Mouse (Mus musculus) liver, postnatal 0 days (tissue): ENCODE results near the gene Ccdc42.

Source experiments
- CTCF ChIP-seq: sonication (generic); IDR thresholded peaks from 2 replicates; pipeline ENCODE4 v1.5.1; 2016; ENCODE audit warnings: antibody characterized with exemption, low read depth
- EP300 ChIP-seq: IDR thresholded peaks from 2 replicates; pipeline ENCODE4 v1.6.1; 2016; ENCODE audit warnings: antibody characterized with exemption, low read depth, mild to moderate bottlenecking

DNA sequence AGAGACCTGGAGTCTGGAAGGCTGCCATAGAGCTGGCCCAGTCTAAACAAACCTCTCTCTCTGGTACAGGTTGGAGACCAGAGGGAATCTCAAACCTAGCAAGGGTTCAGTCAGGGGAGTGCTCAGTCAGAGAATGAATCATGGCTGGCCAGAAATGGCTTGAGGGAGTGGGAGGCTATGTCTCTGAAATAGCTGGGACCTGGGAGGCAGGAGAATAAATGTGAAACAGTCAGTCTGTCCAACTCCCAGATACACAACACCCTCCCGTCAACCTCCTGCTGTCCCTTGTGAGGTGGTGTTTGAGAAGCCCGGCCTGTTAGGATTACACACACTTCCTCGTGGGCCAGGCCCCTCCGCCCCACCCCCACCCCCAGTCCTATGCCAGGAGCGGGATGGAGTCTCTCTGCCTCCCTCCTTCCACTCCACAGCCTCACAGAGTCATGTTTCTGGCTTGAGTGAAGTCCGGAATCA is 13.8 kb downstream of the Ccdc42 start:
- TF ChIP-seq CTCF (no peak), EP300 (no peak)
